Mouse (Mus musculus): ENCODE measurements around the gene Dct. TPM values are rescaled to one million over a fixed set of nuclear protein-coding genes. Genes with fewer than 3 reads are reported as not detected.
A peak's percentile ranks its signal among the peaks of the same experiment; 100 is the strongest.

Dct gene
- 2.2 TPM in 2 replicates for polyA plus RNA-seq (2015; fragmentation: Nextera tagmentation; extraction: Ambion mirVana)

- Histone ChIP-seq H3K4me2 (replicated peaks) (no peak within 1 kb of the TSS), H3K9me3 (no peaks in the 10 kb centered on the region), H3K9ac (no peak within 1 kb of the TSS), H3K4me3 (no peak within 1 kb of the TSS), H3K36me3 (no peaks in the 10 kb centered on the region), H3K4me1 (peaks cover 16% of the 10 kb centered on the region), H3K27me3 (no peaks in the 10 kb centered on the region), H3K27ac (no peak within 1 kb of the TSS)
- 18% methylated on average over 13 of the region's 13 CpGs for WGBS
- ATAC-seq (ENCODE audit: low FRiP score, low read depth): no peak
These were observed at the start of gene Dct for GRCm38 (mm10) chr14:118051975-118052630. Gene Dct (minus strand): TSS chr14:118052244.

GRCm38 (mm10) chr14:118101227-118101990, 49.4 kb upstream of the Dct start:
- H3K4me1 ChIP-seq: no peaks in the 10 kb centered on the region
- no peak overlapping the region for H3K4me3 ChIP-seq
- H3K36me3 ChIP-seq: no peaks in the 10 kb centered on the region
- ATAC-seq (ENCODE audit: low FRiP score, low read depth): no peak
- H3K27ac ChIP-seq: no peak overlapping the region
- no peak overlapping the region for H3K9ac ChIP-seq
- no peak overlapping the region for H3K4me2 ChIP-seq (replicated peaks)
- H3K27me3 ChIP-seq: no peaks in the 10 kb centered on the region
- H3K9me3 ChIP-seq: peaks cover 5% of the 10 kb centered on the region; the same call in 1 of the 2 replicates
- WGBS: 78% methylated on average over 14 of the region's 14 CpGs

DNA sequence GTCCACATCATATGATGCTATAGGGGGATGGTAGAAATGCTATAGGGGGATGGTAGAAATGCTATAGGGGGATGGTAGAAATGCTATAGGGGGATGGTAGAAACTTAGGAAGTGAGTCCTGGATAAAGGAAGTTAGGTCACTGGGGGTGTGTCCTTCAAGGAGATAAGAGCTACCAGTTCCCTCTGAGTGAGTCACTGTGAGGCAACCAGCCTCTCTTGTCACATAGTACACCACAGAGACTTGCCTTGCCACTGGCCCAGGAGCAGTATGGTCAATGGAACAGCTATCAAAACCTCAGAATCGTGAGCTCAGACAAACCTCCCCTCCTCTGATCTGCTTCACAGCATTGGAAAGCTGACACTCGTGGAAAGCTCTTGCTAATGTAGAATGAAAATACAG, 46.2 kb upstream of the Dct start:
- no peak overlapping the region for H3K4me3 ChIP-seq
- no peaks in the 10 kb centered on the region for H3K4me1 ChIP-seq
- no peaks in the 10 kb centered on the region for H3K36me3 ChIP-seq
- H3K27ac ChIP-seq: no peak overlapping the region
- no peak for ATAC-seq (ENCODE audit: low FRiP score, low read depth)
- no peaks in the 10 kb centered on the region for H3K9me3 ChIP-seq
- H3K9ac ChIP-seq: no peak overlapping the region
- H3K4me2 ChIP-seq (replicated peaks): no peak overlapping the region
- 69% methylated on average over 2 of the region's 2 CpGs for WGBS
- H3K27me3 ChIP-seq: no peaks in the 10 kb centered on the region

DNA sequence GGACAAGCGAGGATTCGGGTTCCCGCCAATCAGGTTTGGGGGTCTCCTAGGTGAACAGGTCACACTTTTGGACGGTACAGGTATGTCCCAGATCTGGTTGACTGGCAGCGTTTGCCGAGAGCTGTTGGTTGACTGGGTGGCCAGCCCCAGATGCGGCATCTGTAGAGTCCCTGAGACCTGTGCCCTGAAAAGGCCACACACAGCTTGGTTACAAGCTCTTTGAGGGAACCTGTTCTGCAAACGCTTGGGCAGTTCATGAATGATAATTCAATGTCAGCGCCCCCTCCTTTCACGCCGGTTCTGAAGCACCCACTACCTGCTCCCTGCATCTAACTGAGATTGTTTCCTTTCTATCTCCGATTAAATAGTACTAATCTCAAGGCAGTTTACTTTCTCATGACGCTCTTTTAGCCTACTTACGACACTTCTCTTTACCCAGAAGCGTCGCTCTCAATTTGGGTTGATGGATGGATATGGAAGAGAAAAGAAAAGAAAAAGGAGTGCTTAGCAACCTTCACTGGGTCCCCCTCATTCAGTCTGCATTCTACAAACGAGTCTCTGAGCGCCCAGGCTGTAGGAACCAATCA, 37.9 kb upstream of the Dct start:
- Histone ChIP-seq H3K9me3 (no peaks in the 10 kb centered on the region), H3K36me3 (no peaks in the 10 kb centered on the region), H3K27me3 (peaks cover 9% of the 10 kb centered on the region; the same call in 1 of the 2 replicates), H3K4me3 (peak overlapping the region; percentile 65), H3K9ac (peak overlapping the region; percentile 70), H3K27ac (peak overlapping the region; percentile 33), H3K4me1 (0 out of 2 replicates have a peak, but pooled peaks cover 3% of the 10 kb centered on the region), H3K4me2 (replicated peaks) (peak overlapping the region; percentile 74)
- 1% methylated on average over 18 of the region's 18 CpGs for WGBS
- ATAC-seq (ENCODE audit: low FRiP score, low read depth): peak; percentile 46

GRCm38 (mm10) chr14:118089215-118089805, 37.3 kb upstream of the Dct start:
- Histone ChIP-seq H3K27ac (peak overlapping the region; percentile 33), H3K36me3 (no peaks in the 10 kb centered on the region), H3K9ac (peak overlapping the region; percentile 70), H3K4me2 (replicated peaks) (peak overlapping the region; percentile 74), H3K4me1 (0 out of 2 replicates have a peak, but pooled peaks cover 3% of the 10 kb centered on the region), H3K27me3 (peaks cover 9% of the 10 kb centered on the region; the same call in 1 of the 2 replicates), H3K9me3 (no peaks in the 10 kb centered on the region), H3K4me3 (peak overlapping the region; percentile 65)
- peak; percentile 83 for ATAC-seq (ENCODE audit: low FRiP score, low read depth)
- WGBS: under 1% methylated on average over 44 of the region's 44 CpGs

GRCm38 (mm10) chr14:118088437-118089207, 36.6 kb upstream of the Dct start:
- WGBS: 13% methylated on average over 22 of the region's 22 CpGs
- H3K9me3 ChIP-seq: no peaks in the 10 kb centered on the region
- peaks cover 9% of the 10 kb centered on the region; the same call in 1 of the 2 replicates for H3K27me3 ChIP-seq
- peak overlapping the region; percentile 74 for H3K4me2 ChIP-seq (replicated peaks)
- H3K4me1 ChIP-seq: 0 out of 2 replicates have a peak, but pooled peaks cover 3% of the 10 kb centered on the region
- H3K36me3 ChIP-seq: no peaks in the 10 kb centered on the region
- peak overlapping the region; percentile 65 for H3K4me3 ChIP-seq
- peak overlapping the region; percentile 70 for H3K9ac ChIP-seq
- no peak overlapping the region for H3K27ac ChIP-seq
- peak; percentile 43 for ATAC-seq (ENCODE audit: low FRiP score, low read depth)

DNA sequence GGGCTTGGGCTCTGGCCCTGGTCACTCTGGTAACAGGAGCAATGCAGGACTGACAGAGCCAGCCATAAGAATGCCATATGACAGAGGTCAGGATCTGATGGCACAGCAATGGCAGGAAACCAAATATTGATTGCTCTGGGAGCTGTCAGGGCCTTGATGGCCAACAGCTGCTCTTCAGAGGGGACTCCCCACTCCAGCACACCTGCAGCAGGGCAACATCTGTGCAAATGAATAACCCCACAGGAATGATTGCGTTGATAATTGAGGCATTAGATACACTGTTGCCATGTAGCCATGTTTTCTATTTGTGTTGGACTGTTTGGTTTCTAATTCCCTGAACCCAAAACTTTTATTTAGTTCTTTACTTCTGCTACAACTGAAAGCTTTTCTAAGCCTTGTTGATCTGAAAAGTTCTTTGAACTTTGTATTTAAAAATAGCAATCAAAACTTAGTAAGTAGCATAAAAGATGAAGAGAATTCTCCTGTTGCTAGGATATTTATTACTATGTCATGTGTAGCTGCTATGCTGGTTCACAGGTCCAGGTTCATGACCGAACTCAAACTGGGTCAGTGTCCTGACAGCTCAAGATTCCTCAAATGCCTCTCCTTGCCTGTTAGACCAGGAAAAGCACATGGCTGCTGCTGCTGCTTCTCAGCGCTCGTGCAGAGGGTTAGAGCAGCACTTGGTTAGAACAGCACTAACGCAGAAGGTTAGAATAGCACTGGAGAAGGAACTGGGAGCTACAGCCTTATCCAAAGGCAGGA, 34.4 kb upstream of the Dct start:
- Histone ChIP-seq H3K27me3 (peaks cover 9% of the 10 kb centered on the region; the same call in 1 of the 2 replicates), H3K4me2 (replicated peaks) (no peak overlapping the region), H3K36me3 (no peaks in the 10 kb centered on the region), H3K9ac (no peak overlapping the region), H3K4me1 (0 out of 2 replicates have a peak, but pooled peaks cover 3% of the 10 kb centered on the region), H3K9me3 (no peaks in the 10 kb centered on the region), H3K4me3 (no peak overlapping the region), H3K27ac (no peak overlapping the region)
- ATAC-seq (ENCODE audit: low FRiP score, low read depth): no peak
- WGBS: 37% methylated on average over 5 of the region's 5 CpGs

GRCm38 (mm10) chr14:118083851-118084250, 31.8 kb upstream of the Dct start:
- Histone ChIP-seq H3K36me3 (no peaks in the 10 kb centered on the region), H3K4me2 (replicated peaks) (no peak overlapping the region), H3K9me3 (no peaks in the 10 kb centered on the region), H3K4me3 (no peak overlapping the region), H3K27me3 (peaks cover 12% of the 10 kb centered on the region; the same call in 1 of the 2 replicates), H3K4me1 (0 out of 2 replicates have a peak, but pooled peaks cover 3% of the 10 kb centered on the region), H3K27ac (no peak overlapping the region), H3K9ac (no peak overlapping the region)
- WGBS: 79% methylated on average over 6 of the region's 6 CpGs
- no peak for ATAC-seq (ENCODE audit: low FRiP score, low read depth)

DNA sequence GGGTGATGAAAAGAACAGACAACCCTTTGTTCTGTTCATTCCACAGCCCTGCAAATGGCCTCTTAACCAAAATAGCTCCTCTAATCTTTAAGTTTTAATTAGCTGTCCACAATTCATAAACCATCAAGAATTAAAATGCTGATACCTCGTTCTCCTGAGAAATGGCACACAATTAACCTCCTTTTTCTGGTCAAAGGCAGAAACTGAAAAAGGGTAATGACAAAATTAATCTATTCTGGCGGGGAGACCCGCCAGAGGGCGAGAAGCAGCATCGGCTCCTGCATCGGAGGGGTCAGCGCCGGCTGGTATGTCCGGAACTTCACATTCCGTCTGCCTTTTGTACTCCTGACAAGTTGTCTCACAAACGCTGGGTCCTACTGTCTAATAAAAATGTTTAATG, 28.6 kb upstream of the Dct start:
- no peak overlapping the region for H3K9ac ChIP-seq
- no peak overlapping the region for H3K27ac ChIP-seq
- no peak for ATAC-seq (ENCODE audit: low FRiP score, low read depth)
- WGBS: 32% methylated on average over 11 of the region's 11 CpGs
- H3K4me1 ChIP-seq: no peaks in the 10 kb centered on the region
- peak overlapping the region; percentile 9; the same call in 1 of the 2 replicates for H3K4me2 ChIP-seq (replicated peaks)
- 0 out of 2 replicates have a peak, but pooled peaks cover 3% of the 10 kb centered on the region for H3K27me3 ChIP-seq
- no peaks in the 10 kb centered on the region for H3K36me3 ChIP-seq
- H3K9me3 ChIP-seq: no peaks in the 10 kb centered on the region
- H3K4me3 ChIP-seq: no peak overlapping the region

- no peak overlapping the region for H3K4me2 ChIP-seq (replicated peaks)
- H3K4me1 ChIP-seq: no peaks in the 10 kb centered on the region
- no peak overlapping the region for H3K4me3 ChIP-seq
- H3K9me3 ChIP-seq: no peaks in the 10 kb centered on the region
- H3K36me3 ChIP-seq: no peaks in the 10 kb centered on the region
- no peak for ATAC-seq (ENCODE audit: low FRiP score, low read depth)
- no peak overlapping the region for H3K9ac ChIP-seq
- no peak overlapping the region for H3K27ac ChIP-seq
- WGBS: 84% methylated on average over 12 of the region's 12 CpGs
- no peaks in the 10 kb centered on the region for H3K27me3 ChIP-seq
These were observed 18.1 kb upstream of the Dct start for GRCm38 (mm10) chr14:118070100-118070499.
